Mouse (Mus musculus) liver, adult 2 months (tissue): ENCODE data around the gene Dnaic2.

ENCODE experiments used
- CTCF ChIP-seq: fragments of 200-500 bp; IDR thresholded peaks from 2 replicates; pipeline ENCODE4 v1.5.1; 2011; ENCODE audit warnings: low read depth, low read length, control low read depth
- POLR2A ChIP-seq: fragments of 200-500 bp; IDR thresholded peaks from 2 replicates; pipeline ENCODE4 v1.6.1; 2011; ENCODE audit warnings: low read length, control low read depth; ENCODE audit not compliant: insufficient read depth; ENCODE audit errors: extremely low read depth

- TF ChIP-seq CTCF (no peak), POLR2A (no peak)
These were observed 62.5 kb downstream of the Dnaic2 start for GRCm38 (mm10) chr11:114789716-114790115.
